Mouse (Mus musculus) ES-E14 (cell line): ENCODE data around the gene Gm10271.

Source experiments
- CHD2 ChIP-seq: IDR thresholded peaks from 2 replicates; pipeline ENCODE4 v1.6.1; 2014; ENCODE audit warnings: mild to moderate bottlenecking, low read depth, low read length, inconsistent platforms
- HCFC1 ChIP-seq: IDR thresholded peaks from 2 replicates; pipeline ENCODE4 v1.6.1; 2012; ENCODE audit warnings: low read length, inconsistent platforms, borderline replicate concordance; ENCODE audit not compliant: insufficient read depth
- MAFK ChIP-seq: IDR thresholded peaks from 2 replicates; pipeline ENCODE4 v1.6.1; 2014; ENCODE audit warnings: mild to moderate bottlenecking, low read depth, low read length, inconsistent platforms; ENCODE audit not compliant: insufficient read depth
- ZC3H11A ChIP-seq: IDR thresholded peaks from 2 replicates; pipeline ENCODE4 v1.6.1; 2012; ENCODE audit warnings: low read depth, mild to moderate bottlenecking, inconsistent platforms, low read length, borderline replicate concordance
- ZNF384 ChIP-seq: IDR thresholded peaks from 2 replicates; pipeline ENCODE4 v1.6.1; 2012; ENCODE audit warnings: low read depth, low read length, inconsistent platforms

- TF ChIP-seq ZC3H11A: no peak
- no peak for TF ChIP-seq HCFC1
- TF ChIP-seq MAFK: no peak
- TF ChIP-seq ZNF384: no peak
- TF ChIP-seq CHD2: no peak
These were observed 22.8 kb upstream of the Gm10271 start for GRCm38 (mm10) chr10:116995162-116995561.
